Mouse (Mus musculus): ENCODE results near the gene Wdr48.

Gene Wdr48

GRCm38 (mm10) chr9:119970221-119970620 is 75.5 kb downstream of the Wdr48 start:
- DNase-seq (ENCODE audit: low spot score) = no peak

- no peak for DNase-seq (ENCODE audit: low spot score)
Measured at GRCm38 (mm10) chr9:119970763-119971656, 76.3 kb downstream of the Wdr48 start.

GRCm38 (mm10) chr9:119972166-119972565 is 77.5 kb downstream of the Wdr48 start:
- no peak for DNase-seq (ENCODE audit: low spot score)

GRCm38 (mm10) chr9:119972582-119972981 is 77.9 kb downstream of the Wdr48 start:
- no peak for DNase-seq (ENCODE audit: low spot score)

- DNase-seq (ENCODE audit: low spot score) = no peak
Measured at GRCm38 (mm10) chr9:119973281-119973680, 78.6 kb downstream of the Wdr48 start.

GRCm38 (mm10) chr9:119973869-119974520 is 79.3 kb downstream of the Wdr48 start:
- no peak for DNase-seq (ENCODE audit: low spot score)

- no peak for DNase-seq (ENCODE audit: low spot score)
Measured at GRCm38 (mm10) chr9:119974609-119975008, 79.9 kb downstream of the Wdr48 start.

GRCm38 (mm10) chr9:119975286-119975685 is 80.6 kb downstream of the Wdr48 start:
- no peak for DNase-seq (ENCODE audit: low spot score)

All from spleen, adult 12 weeks (tissue).